Mouse (Mus musculus) megakaryocyte, embryonic 14.5 days (primary cell): ENCODE measurements around the gene Dyrk1a. TPM values are rescaled to one million over a fixed set of nuclear protein-coding genes. Genes with fewer than 3 reads are reported as not detected.

Source experiments
- H3K27me3 ChIP-seq: replicated peaks from 2 replicates; pipeline ENCODE3; 2012; ENCODE audit warnings: inconsistent platforms
- H3K36me3 ChIP-seq: replicated peaks from 2 replicates; pipeline ENCODE3; 2012; ENCODE audit warnings: low read length, inconsistent platforms, mixed read lengths
- H3K4me1 ChIP-seq: 2 replicates; pipeline ENCODE4 v1.6.1; 2012; ENCODE audit warnings: inconsistent platforms
- H3K4me3 ChIP-seq: replicated peaks from 2 replicates; pipeline ENCODE3; 2012; ENCODE audit warnings: moderate library complexity, mild to moderate bottlenecking, inconsistent platforms
- H3K9me3 ChIP-seq: 2 replicates; pipeline ENCODE4 v1.6.1; 2012; ENCODE audit warnings: inconsistent platforms
- FLI1 ChIP-seq: IDR thresholded peaks from 2 replicates; pipeline ENCODE4 v1.6.1; 2012; ENCODE audit warnings: low read length, inconsistent platforms, mixed read lengths
- GATA1 ChIP-seq: IDR thresholded peaks from 3 replicates; pipeline ENCODE4 v1.6.1; 2012; ENCODE audit warnings: mixed read lengths, low read length, inconsistent platforms, borderline replicate concordance
- polyA plus RNA-seq: library from polyadenylated mRNA; stranded (reverse); fragments of >175 nt; gene quantifications from 2 replicates; pipeline ENCODE4 v1.2.3, GENCODE M21; 2012; ENCODE audit warnings: low replicate concordance; ENCODE audit not compliant: insufficient read depth

Dyrk1a gene
- polyA plus RNA-seq, 1 experiment: 6.5 TPM

- TF ChIP-seq GATA1: no peak
- no peak for TF ChIP-seq FLI1
- Histone ChIP-seq H3K9me3 (peaks cover 13% of the 10 kb centered on the region; the same call in 1 of the 2 replicates), H3K4me1 (peaks cover 5% of the 10 kb centered on the region; the same call in 1 of the 2 replicates), H3K4me3 (no peak overlapping the region), H3K36me3 (no peaks in the 10 kb centered on the region), H3K27me3 (peaks cover 36% of the 10 kb centered on the region)
These were observed 167.5 kb downstream of the Dyrk1a start for GRCm38 (mm10) chr16:94737359-94737687.

- Histone ChIP-seq H3K4me1 (peaks cover 27% of the 10 kb centered on the region), H3K9me3 (no peaks in the 10 kb centered on the region), H3K27me3 (peaks cover 36% of the 10 kb centered on the region), H3K4me3 (peak overlapping the region; percentile 84), H3K36me3 (no peaks in the 10 kb centered on the region)
- TF ChIP-seq GATA1 (no peak), FLI1 (no peak)
These were observed 174.2 kb downstream of the Dyrk1a start for GRCm38 (mm10) chr16:94743853-94744501.

- no peaks in the 10 kb centered on the region for H3K9me3 ChIP-seq
- peaks cover 28% of the 10 kb centered on the region for H3K27me3 ChIP-seq
- peaks cover 27% of the 10 kb centered on the region for H3K4me1 ChIP-seq
- no peaks in the 10 kb centered on the region for H3K36me3 ChIP-seq
- no peak overlapping the region for H3K4me3 ChIP-seq
- TF ChIP-seq GATA1 (no peak), FLI1 (no peak)
These were observed 175.2 kb downstream of the Dyrk1a start for GRCm38 (mm10) chr16:94745016-94745415.

Other genes starting within 250 kb of the Dyrk1a start
- not detected in 2 replicates for gene Ripply3, start 241.6 kb upstream of the Dyrk1a start, polyA plus RNA-seq
- gene Ttc3, start 199.4 kb upstream of the Dyrk1a start, polyA plus RNA-seq: 1.5 and 2.1 TPM in 2 replicates
- 25.2 and 39.6 TPM in 2 replicates for gene Pigp, start 198.2 kb upstream of the Dyrk1a start, polyA plus RNA-seq
- 2.8 and 3.1 TPM in 2 replicates for gene Vps26c, start 43.2 kb upstream of the Dyrk1a start, polyA plus RNA-seq